Mouse (Mus musculus) lung, postnatal 0 days (tissue): Measurements from ENCODE around the gene A030003K21Rik.
"Not testable (repeated sequence)": the region's sequence is repeated elsewhere in the genome, so short reads cannot be mapped to it uniquely, and the experiment has no call there.

Experiments used
- CTCF ChIP-seq: IDR thresholded peaks from 2 replicates; pipeline ENCODE4 v1.5.1; 2016; ENCODE audit warnings: antibody characterized with exemption, mild to moderate bottlenecking
- EP300 ChIP-seq: IDR thresholded peaks from 2 replicates; pipeline ENCODE4 v1.6.1; 2016; ENCODE audit warnings: antibody characterized with exemption, mild to moderate bottlenecking, control low read depth

GRCm38 (mm10) chr1:82931326-82931725, 11.9 kb downstream of the A030003K21Rik start, which contains the start of gene Gm6217:
- TF ChIP-seq CTCF, EP300: not testable (repeated sequence)
